Mouse (Mus musculus) layer of hippocampus, adult 9-10 months (tissue): Measurements from ENCODE around the gene Isoc2a.
A peak's percentile ranks its signal among the peaks of the same experiment; 100 is the strongest.

Source experiments
- DNase-seq: peaks from one replicate; pipeline ENCODE4 v3.0.0; 2022; ENCODE audit warnings: low spot score

The Isoc2a gene

GRCm38 (mm10) chr7:4918681-4919080, 41.7 kb downstream of the Isoc2a start:
- DNase-seq, result no peak

- DNase-seq, result no peak
These were observed 42.1 kb downstream of the Isoc2a start for GRCm38 (mm10) chr7:4919096-4919495.

GRCm38 (mm10) chr7:4919971-4920370, 43.0 kb downstream of the Isoc2a start:
- no peak for DNase-seq

- no peak for DNase-seq
These were observed 43.5 kb downstream of the Isoc2a start for GRCm38 (mm10) chr7:4920496-4920895.

- DNase-seq, result no peak
These were observed 44.2 kb downstream of the Isoc2a start for GRCm38 (mm10) chr7:4920976-4921823.

GRCm38 (mm10) chr7:4921824-4922482, 45.0 kb downstream of the Isoc2a start, which contains the start of gene Nat14:
Nat14 (plus strand) TSS chr7:4922028.
- DNase-seq, result no peak

DNA sequence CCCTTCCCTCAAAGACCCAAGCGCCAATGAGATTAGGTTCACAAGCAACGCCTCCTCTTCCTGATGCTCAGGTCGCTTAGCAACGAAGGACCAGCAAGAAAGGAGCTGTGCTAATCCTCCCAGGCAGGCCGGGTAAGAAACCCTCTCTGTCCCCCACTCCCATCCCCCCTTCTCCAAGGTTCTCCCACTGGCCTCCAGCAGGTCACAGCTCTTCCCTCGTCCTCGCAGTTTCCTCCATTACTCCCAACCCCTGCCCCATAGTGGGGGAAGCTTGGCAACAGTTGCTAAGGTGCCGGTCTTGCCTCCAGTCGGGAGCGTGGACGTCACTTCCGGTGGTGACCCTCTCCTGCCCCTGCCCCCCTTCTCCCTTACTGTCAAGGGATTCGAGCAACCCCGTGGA, 45.6 kb downstream of the Isoc2a start:
- peak; percentile 71 for DNase-seq

GRCm38 (mm10) chr7:4922931-4923565, 46.1 kb downstream of the Isoc2a start:
- peak; percentile 67 for DNase-seq

DNA sequence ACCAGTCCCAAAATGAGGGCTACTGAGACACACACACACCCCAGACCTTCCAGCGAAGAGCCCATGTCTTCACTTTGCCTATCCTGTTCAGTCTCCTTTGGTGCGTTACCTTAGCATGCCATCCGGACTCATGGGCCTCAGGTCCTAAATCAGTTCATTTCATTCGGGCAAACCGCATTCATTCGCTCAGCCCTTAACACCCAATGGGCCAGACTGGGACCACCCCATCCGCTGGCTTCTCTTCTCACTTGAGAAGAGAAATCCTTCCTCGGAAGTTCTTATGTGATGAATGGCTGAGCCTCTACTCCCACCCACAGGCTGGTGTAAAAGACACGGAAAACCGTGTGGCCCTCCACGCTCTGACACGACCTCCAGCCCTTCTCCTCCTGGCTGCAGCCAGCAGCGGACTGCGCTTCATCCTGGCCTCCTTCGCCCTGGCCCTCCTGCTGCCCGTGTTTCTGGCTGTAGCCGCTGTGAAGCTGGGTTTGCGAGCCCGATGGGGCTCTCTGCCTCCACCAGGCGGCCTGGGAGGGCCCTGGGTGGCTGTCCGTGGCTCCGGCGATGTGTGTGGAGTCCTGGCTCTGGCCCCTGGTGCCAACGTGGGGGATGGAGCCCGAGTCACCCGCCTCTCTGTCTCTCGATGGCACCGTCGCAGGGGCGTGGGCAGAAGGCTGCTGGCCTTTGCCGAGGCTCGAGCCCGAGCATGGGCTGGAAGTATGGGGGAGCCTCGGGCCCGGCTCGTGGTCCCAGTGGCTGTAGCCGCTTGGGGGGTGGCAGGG, 46.8 kb downstream of the Isoc2a start:
- DNase-seq, result no peak

DNA sequence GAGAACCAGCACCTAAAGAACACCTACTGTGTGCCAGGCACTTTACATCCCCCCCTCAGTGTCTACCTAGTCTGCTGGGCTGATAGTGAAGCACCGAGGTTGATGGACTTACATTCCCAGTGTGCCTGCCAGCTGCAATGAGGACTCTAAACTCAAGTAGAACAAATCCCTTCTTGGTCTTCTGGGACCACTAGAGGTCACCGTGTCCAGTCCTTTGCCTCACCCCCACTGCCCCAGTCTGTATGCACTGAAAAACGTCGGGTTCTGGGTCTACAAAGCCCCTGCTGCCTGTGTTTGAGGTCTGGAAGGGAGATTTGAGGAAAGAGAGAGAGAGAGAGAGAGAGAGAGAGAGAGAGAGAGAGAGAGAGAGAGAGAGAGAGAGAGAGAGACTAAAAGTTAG, 47.5 kb downstream of the Isoc2a start:
- no peak for DNase-seq

- DNase-seq, result no peak
These were observed 47.9 kb downstream of the Isoc2a start for GRCm38 (mm10) chr7:4924891-4925301.

GRCm38 (mm10) chr7:4925441-4926381, 48.8 kb downstream of the Isoc2a start, which contains the start of gene Ssc5d:
Ssc5d (plus strand) TSS chr7:4925785.
- DNase-seq, result no peak

GRCm38 (mm10) chr7:4926849-4927248, 49.9 kb downstream of the Isoc2a start:
- DNase-seq, result no peak

GRCm38 (mm10) chr7:4927711-4928110, 50.8 kb downstream of the Isoc2a start:
- no peak for DNase-seq

DNA sequence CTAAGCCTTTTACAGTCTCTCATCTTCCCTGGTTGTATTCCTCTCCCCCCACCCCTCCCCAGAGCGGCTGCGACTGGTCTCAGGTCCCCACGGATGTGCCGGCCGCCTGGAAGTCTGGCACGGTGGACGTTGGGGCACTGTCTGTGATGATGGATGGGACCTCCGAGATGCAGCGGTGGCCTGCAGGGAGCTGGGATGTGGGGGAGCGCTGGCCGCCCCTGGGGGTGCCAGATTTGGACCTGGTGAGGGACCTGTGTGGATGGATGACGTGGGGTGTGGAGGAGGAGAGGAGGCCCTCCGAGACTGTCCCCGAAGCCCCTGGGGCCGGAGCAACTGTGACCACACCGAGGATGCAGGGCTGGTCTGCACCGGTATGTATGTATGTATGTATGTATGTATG, 51.4 kb downstream of the Isoc2a start:
- no peak for DNase-seq

- DNase-seq, result no peak
These were observed 56.1 kb downstream of the Isoc2a start for GRCm38 (mm10) chr7:4933103-4933502.

DNA sequence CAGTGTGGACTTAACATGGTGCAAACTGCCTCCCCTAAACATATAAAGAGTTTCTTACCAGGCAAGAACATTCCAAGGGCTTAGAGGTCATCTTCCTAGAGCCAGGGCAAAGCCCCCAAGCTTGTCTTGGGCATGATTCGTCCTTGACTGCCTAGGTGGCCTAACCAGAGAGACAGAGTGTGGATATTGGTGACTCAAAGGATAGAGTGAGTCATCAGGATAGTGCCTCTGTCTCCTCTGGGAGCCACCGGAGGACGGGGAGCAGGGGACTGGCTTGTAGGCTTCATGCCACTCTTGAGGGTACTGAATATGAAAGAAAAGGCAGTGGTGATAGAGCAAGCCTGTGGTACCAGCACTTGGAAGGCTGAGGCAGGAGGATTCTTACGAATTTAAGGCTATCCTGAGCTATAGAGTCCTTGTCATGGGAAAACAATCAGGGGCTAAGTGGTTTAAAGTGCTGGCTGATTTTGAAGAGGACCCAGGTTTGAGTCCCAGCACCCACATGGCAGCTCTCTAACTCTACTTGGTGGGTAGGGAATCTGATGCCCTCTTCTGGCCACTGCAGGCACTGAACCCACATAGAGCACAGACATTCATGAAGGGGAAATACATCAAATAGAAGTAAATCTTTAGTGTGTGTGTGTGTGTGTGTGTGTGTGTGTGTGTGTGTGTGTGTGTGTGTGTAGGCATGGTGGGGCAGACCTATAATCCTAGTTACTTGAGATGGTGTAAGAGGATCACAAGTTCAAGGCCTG, 57.4 kb downstream of the Isoc2a start:
- DNase-seq, result no peak

DNA sequence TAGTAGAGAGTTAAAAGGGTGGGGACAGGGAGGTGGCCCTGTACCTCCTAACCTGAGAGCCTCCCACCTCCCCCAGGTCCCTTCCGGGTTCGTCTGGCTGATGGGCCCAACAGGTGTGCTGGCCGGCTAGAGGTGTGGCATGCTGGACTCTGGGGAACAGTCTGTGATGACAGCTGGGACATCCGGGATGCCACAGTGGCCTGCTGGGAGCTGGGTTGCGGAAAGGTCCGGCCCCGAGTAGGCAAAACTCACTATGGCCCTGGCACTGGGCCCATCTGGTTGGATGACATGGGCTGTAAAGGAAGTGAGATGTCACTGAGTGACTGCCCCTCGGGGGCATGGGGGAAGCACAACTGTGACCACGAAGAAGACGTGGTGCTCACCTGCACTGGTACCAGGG, 59.9 kb downstream of the Isoc2a start:
- DNase-seq, result no peak

DNA sequence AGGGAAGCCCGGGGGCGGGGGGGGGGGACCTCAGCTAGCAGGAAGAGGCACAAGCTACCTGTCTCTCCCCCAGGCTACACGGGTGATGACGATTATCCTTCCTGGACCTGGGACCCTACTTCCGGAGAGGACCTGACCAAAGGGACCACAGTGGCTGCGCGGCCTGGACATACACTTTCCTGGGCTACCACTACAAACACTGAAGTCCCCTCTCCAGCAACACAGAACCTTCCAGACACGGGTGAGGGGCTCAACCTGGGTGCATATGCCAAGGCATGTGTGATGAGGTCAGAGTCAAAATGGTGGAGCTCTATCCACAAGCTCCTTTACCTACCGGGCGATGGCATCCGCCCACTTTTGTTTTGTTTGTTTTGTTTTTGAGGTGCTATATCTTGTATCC, 60.4 kb downstream of the Isoc2a start:
- no peak for DNase-seq

- peak; percentile 44 for DNase-seq
These were observed 61.5 kb downstream of the Isoc2a start for GRCm38 (mm10) chr7:4938456-4938855.
